Mouse (Mus musculus): ENCODE data around the gene Vmn1r199. TPM values are rescaled to one million over a fixed set of nuclear protein-coding genes. Genes with fewer than 3 reads are reported as not detected.

The Vmn1r199 gene
- polyA plus RNA-seq, 1 experiment: not detected

DNA sequence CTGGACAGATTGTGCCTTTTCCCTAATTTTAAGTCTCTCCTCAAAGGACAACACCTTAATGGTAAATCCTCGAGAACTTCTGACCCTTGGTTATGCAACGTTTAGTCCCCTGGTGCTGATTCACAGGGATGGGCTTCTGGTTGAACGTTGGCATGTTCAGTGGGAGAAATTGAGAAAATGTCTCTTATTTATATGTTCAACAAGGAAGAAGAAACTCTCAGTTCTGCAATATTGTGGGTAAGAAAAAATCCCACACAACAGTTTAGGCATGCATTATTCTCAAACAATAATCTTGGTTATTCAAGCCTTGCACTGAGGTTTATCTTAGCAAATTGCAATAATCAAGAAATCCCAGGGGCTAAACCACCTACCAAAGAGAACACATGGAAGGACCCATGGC is 3.8 kb downstream of the Vmn1r199 start:
- Histone ChIP-seq H3K4me2 (ENCODE audit: low read depth) (no peak overlapping the region), H3K36me3 (ENCODE audit: control insufficient read depth, insufficient read depth) (no peaks in the 10 kb centered on the region), H3ac (ENCODE audit: control insufficient read depth, insufficient read length) (no peak overlapping the region), H3K79me2 (ENCODE audit: control insufficient read depth, insufficient read depth) (no peaks in the 10 kb centered on the region), H3K4me3 (no peak overlapping the region), H3K27me3 (ENCODE audit: control insufficient read depth, insufficient read depth, insufficient read length) (no peaks in the 10 kb centered on the region)
- TF ChIP-seq USF1 (IDR thresholded peaks at IDR 0.05; ENCODE audit: low read depth) (no peak), TCF12 (IDR thresholded peaks at IDR 0.05; ENCODE audit: insufficient read depth, poor library complexity, severe bottlenecking) (no peak), POLR2A (IDR thresholded peaks at IDR 0.05; ENCODE audit: insufficient read length, low read depth) (no peak), SRF (IDR thresholded peaks at IDR 0.05; ENCODE audit: control insufficient read depth, insufficient read length, low read depth) (no peak), CEBPB (IDR thresholded peaks at IDR 0.05; ENCODE audit: insufficient read depth, poor library complexity, severe bottlenecking) (no peak)

DNA sequence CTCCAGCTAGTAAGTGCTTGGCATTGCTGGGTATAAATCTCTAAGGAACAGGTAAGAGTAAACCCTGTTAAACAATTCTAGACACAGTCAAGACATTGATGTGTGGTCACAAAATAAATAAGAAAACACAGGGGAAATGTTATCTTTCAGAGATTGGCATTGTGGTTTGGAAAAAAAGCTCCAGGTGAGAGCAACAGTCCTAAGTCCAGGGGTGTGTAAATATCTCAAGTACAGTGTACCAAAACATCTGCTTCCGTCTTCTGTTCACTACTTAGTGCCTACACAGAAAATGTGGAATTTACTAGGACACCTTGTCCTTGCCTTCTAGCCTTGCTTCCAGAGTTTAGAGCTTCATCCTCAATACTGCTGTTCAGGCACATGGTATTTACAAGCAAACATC is 7.4 kb downstream of the Vmn1r199 start:
- no peaks in the 10 kb centered on the region for H3K36me3 ChIP-seq (ENCODE audit: control insufficient read depth, insufficient read depth)
- no peak overlapping the region for H3ac ChIP-seq (ENCODE audit: control insufficient read depth, insufficient read length)
- H3K27me3 ChIP-seq (ENCODE audit: control insufficient read depth, insufficient read depth, insufficient read length): no peaks in the 10 kb centered on the region
- TF ChIP-seq POLR2A (IDR thresholded peaks at IDR 0.05; ENCODE audit: insufficient read length, low read depth) (no peak), TCF3 (IDR thresholded peaks at IDR 0.05; ENCODE audit: insufficient read length, low read depth) (no peak), E2F4 (IDR thresholded peaks at IDR 0.05; ENCODE audit: insufficient read depth) (no peak), MAX (IDR thresholded peaks at IDR 0.05; ENCODE audit: low read depth) (no peak), REST (IDR thresholded peaks at IDR 0.05; ENCODE audit: insufficient read depth, insufficient read length) (no peak), TCF12 (IDR thresholded peaks at IDR 0.05; ENCODE audit: insufficient read depth, poor library complexity, severe bottlenecking) (no peak), MYOG (IDR thresholded peaks at IDR 0.05; ENCODE audit: control insufficient read depth in 1 of 3, insufficient read depth in 1 of 3, insufficient read length in 2 of 3, low read depth in 2 of 3) (no peak), POLR2AphosphoS2 (IDR thresholded peaks at IDR 0.05; ENCODE audit: insufficient read length, low read depth) (no peak), MYOD1 (IDR thresholded peaks at IDR 0.05; ENCODE audit: control insufficient read depth in 1 of 3, insufficient read length in 2 of 3, low read depth in 2 of 3) (no peak), USF1 (IDR thresholded peaks at IDR 0.05; ENCODE audit: low read depth) (no peak), SRF (IDR thresholded peaks at IDR 0.05; ENCODE audit: control insufficient read depth, insufficient read length, low read depth) (no peak), CEBPB (IDR thresholded peaks at IDR 0.05; ENCODE audit: insufficient read depth, poor library complexity, severe bottlenecking) (no peak)
- no peaks in the 10 kb centered on the region for H3K79me2 ChIP-seq (ENCODE audit: control insufficient read depth, insufficient read depth)
- no peak overlapping the region for H3K4me2 ChIP-seq (ENCODE audit: low read depth)
- H3K4me3 ChIP-seq: no peak overlapping the region

DNA sequence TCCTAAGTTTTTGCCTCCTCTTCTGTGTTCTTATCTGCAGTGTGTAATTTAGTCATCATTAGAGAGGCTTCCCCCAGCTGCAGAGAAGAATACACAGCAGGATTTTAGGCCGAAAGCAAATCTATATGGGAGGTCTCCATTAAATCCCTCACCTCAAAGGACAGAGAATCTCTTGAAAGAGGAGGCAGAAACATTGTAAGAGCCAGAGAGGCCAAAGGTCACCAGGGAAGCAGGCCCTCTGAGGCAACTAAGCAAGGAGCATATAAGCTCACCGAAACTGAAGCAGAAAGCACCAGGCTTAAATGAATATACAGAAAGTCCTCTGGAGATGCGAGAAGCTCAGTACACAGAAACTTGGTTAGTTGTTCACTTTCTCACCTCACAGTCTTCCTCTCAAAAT is 10.5 kb downstream of the Vmn1r199 start, which contains the start of gene Vmn1r200:
TSS of gene Vmn1r200 (plus strand) at position 301 of the 400 bp plus-strand sequence.
- Histone ChIP-seq H3K27me3 (ENCODE audit: control insufficient read depth, insufficient read depth, insufficient read length) (no peaks in the 10 kb centered on the region), H3K4me3 (no peak within 1 kb of the TSS), H3K36me3 (ENCODE audit: control insufficient read depth, insufficient read depth) (no peaks in the 10 kb centered on the region), H3ac (ENCODE audit: control insufficient read depth, insufficient read length) (no peak within 1 kb of the TSS), H3K79me2 (ENCODE audit: control insufficient read depth, insufficient read depth) (no peaks in the 10 kb centered on the region), H3K4me2 (ENCODE audit: low read depth) (no peak within 1 kb of the TSS)
- no peak for TF ChIP-seq TCF12 (IDR thresholded peaks at IDR 0.05; ENCODE audit: insufficient read depth, poor library complexity, severe bottlenecking)
- TF ChIP-seq POLR2A (IDR thresholded peaks at IDR 0.05; ENCODE audit: insufficient read length, low read depth): no peak
- TF ChIP-seq TCF3 (IDR thresholded peaks at IDR 0.05; ENCODE audit: insufficient read length, low read depth): no peak
- TF ChIP-seq MAX (IDR thresholded peaks at IDR 0.05; ENCODE audit: low read depth): no peak
- no peak for TF ChIP-seq REST (IDR thresholded peaks at IDR 0.05; ENCODE audit: insufficient read depth, insufficient read length)
- no peak for TF ChIP-seq CEBPB (IDR thresholded peaks at IDR 0.05; ENCODE audit: insufficient read depth, poor library complexity, severe bottlenecking)
- TF ChIP-seq MYOG (IDR thresholded peaks at IDR 0.05; ENCODE audit: control insufficient read depth in 1 of 3, insufficient read depth in 1 of 3, insufficient read length in 2 of 3, low read depth in 2 of 3): no peak
- no peak for TF ChIP-seq USF1 (IDR thresholded peaks at IDR 0.05; ENCODE audit: low read depth)
- TF ChIP-seq E2F4 (IDR thresholded peaks at IDR 0.05; ENCODE audit: insufficient read depth): no peak
- no peak for TF ChIP-seq SRF (IDR thresholded peaks at IDR 0.05; ENCODE audit: control insufficient read depth, insufficient read length, low read depth)
- TF ChIP-seq POLR2AphosphoS2 (IDR thresholded peaks at IDR 0.05; ENCODE audit: insufficient read length, low read depth): no peak
- no peak for TF ChIP-seq MYOD1 (IDR thresholded peaks at IDR 0.05; ENCODE audit: control insufficient read depth in 1 of 3, insufficient read length in 2 of 3, low read depth in 2 of 3)

DNA sequence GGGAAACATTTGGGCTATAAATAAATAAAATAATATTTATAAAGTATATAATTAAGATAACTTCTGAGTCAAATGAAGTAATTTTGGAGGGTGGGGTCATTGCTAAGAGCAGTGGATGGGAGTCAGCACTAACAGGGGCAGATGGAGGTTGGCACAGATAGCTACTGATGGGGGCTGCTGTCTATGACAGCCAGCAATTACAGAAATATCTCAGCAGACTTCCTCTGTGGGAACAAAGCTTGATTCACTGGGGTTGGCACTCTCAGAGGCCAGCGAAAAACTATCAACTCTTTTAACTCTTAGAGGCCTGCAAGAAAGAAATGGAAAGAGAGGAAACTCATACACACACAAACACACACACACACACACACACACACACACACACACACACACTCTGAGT is 23.4 kb downstream of the Vmn1r199 start:
- no peak for TF ChIP-seq TCF12 (IDR thresholded peaks at IDR 0.05; ENCODE audit: insufficient read depth, poor library complexity, severe bottlenecking)
- no peak for TF ChIP-seq POLR2A (IDR thresholded peaks at IDR 0.05; ENCODE audit: insufficient read length, low read depth)
- no peak for TF ChIP-seq TCF3 (IDR thresholded peaks at IDR 0.05; ENCODE audit: insufficient read length, low read depth)
- no peak for TF ChIP-seq SRF (IDR thresholded peaks at IDR 0.05; ENCODE audit: control insufficient read depth, insufficient read length, low read depth)
- TF ChIP-seq USF1 (IDR thresholded peaks at IDR 0.05; ENCODE audit: low read depth): no peak
- TF ChIP-seq CEBPB (IDR thresholded peaks at IDR 0.05; ENCODE audit: insufficient read depth, poor library complexity, severe bottlenecking): no peak
- no peak for TF ChIP-seq MYOG (IDR thresholded peaks at IDR 0.05; ENCODE audit: control insufficient read depth in 1 of 3, insufficient read depth in 1 of 3, insufficient read length in 2 of 3, low read depth in 2 of 3)
- TF ChIP-seq MYOD1 (IDR thresholded peaks at IDR 0.05; ENCODE audit: control insufficient read depth in 1 of 3, insufficient read length in 2 of 3, low read depth in 2 of 3): no peak
- H3K4me2 ChIP-seq (ENCODE audit: low read depth): no peak overlapping the region
- H3K27me3 ChIP-seq (ENCODE audit: control insufficient read depth, insufficient read depth, insufficient read length): no peaks in the 10 kb centered on the region

More for the DNA sequence above, 23.4 kb downstream of the Vmn1r199 start:
- Histone ChIP-seq H3ac (ENCODE audit: control insufficient read depth, insufficient read length) (no peak overlapping the region), H3K4me3 (no peak overlapping the region), H3K79me2 (ENCODE audit: control insufficient read depth, insufficient read depth) (no peaks in the 10 kb centered on the region), H3K36me3 (ENCODE audit: control insufficient read depth, insufficient read depth) (no peaks in the 10 kb centered on the region)

Other genes with a start within 250 kb of the Vmn1r199 start
- gene Vmn1r191, start 195.8 kb upstream of the Vmn1r199 start, polyA plus RNA-seq (2012; fragmentation: generic; extraction: Trizol): not detected
- not detected for gene Vmn1r192, start 188.7 kb upstream of the Vmn1r199 start, polyA plus RNA-seq (2012; fragmentation: generic; extraction: Trizol)
- gene Vmn1r193, start 156.7 kb upstream of the Vmn1r199 start, polyA plus RNA-seq (2012; fragmentation: generic; extraction: Trizol): not detected
- not detected for gene Vmn1r194, start 135.6 kb upstream of the Vmn1r199 start, polyA plus RNA-seq (2012; fragmentation: generic; extraction: Trizol)
- not detected for gene Vmn1r195, start 109.3 kb upstream of the Vmn1r199 start, polyA plus RNA-seq (2012; fragmentation: generic; extraction: Trizol)
- gene Vmn1r196, start 89.9 kb upstream of the Vmn1r199 start, polyA plus RNA-seq (2012; fragmentation: generic; extraction: Trizol): not detected
- gene Vmn1r197, start 55.2 kb upstream of the Vmn1r199 start, polyA plus RNA-seq (2012; fragmentation: generic; extraction: Trizol): not detected
- gene Vmn1r198, start 29.5 kb upstream of the Vmn1r199 start, polyA plus RNA-seq (2012; fragmentation: generic; extraction: Trizol): not detected
- gene Vmn1r200, start 10.6 kb downstream of the Vmn1r199 start, polyA plus RNA-seq (2012; fragmentation: generic; extraction: Trizol): not detected
- not detected for gene Vmn1r201, start 92.1 kb downstream of the Vmn1r199 start, polyA plus RNA-seq (2012; fragmentation: generic; extraction: Trizol)
- not detected for gene Vmn1r202, start 125.6 kb downstream of the Vmn1r199 start, polyA plus RNA-seq (2012; fragmentation: generic; extraction: Trizol)
- not detected for gene Vmn1r203, start 138.3 kb downstream of the Vmn1r199 start, polyA plus RNA-seq (2012; fragmentation: generic; extraction: Trizol)
- gene Vmn1r204, start 173.4 kb downstream of the Vmn1r199 start, polyA plus RNA-seq (2012; fragmentation: generic; extraction: Trizol): not detected
- gene Vmn1r205, start 213.2 kb downstream of the Vmn1r199 start, polyA plus RNA-seq (2012; fragmentation: generic; extraction: Trizol): not detected
- gene Vmn1r206, start 244.4 kb downstream of the Vmn1r199 start, polyA plus RNA-seq (2012; fragmentation: generic; extraction: Trizol): not detected

Measured in myocyte (in vitro differentiated cells).